Mouse (Mus musculus): ENCODE results near the gene Mlxipl.

- TF ChIP-seq CTCF (IDR thresholded peaks at IDR 0.05; ENCODE audit: low read depth, low read length): no peak
- TF ChIP-seq GATA1 (IDR thresholded peaks at IDR 0.05; ENCODE audit: borderline replicate concordance, low read length): no peak
- no peak for TF ChIP-seq TAL1 (conservative IDR thresholded peaks at IDR 0.05; ENCODE audit: low read depth, low read length)
Observed at GRCm38 (mm10) chr5:135161221-135161620, 71.5 kb downstream of the Mlxipl start.
